Mouse (Mus musculus) T-helper 1 cell (primary cell): ENCODE measurements around the gene Fam117a.

Source experiments
- in situ Hi-C: fragments of 300-600 bp; cut with MboI, MseI; formaldehyde crosslinking; loops from one replicate; pipeline ENCODE4 v1.15.1; 2025; ENCODE audit warnings: high pct_unique_total_duplicates

Fam117a gene

DNA sequence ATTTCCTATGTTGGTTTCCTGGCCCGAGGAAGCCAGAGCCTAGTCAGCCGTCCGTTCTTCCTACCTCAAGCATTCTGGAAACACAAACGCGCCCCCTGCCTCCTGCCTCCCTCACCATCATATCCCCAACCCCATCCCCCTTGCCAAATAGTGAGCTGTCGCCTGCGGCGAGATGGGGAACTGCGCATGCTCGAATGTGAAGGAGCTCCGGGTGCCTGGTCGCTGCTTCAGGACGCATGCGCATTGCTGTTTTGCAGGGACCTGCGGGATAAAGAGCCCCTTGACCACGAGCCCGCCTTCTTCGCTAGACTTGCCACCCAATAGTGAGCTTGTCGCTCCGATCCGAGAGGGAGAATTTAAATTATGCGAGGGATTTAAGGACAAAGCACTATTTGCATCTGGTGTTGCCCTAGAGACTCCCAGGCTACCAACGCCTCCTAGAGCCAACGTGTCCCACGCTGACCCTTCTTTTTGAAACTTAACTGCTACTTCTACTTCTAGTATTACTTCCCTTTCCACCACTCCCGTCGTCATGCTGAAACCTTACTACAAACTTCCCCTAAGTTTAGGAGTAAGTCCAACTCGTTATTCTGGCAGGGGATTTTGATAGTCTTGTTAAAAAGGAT lies 77.8 kb downstream of the Fam117a start:
- in situ Hi-C loops = no loop called here

GRCm38 (mm10) chr11:95415931-95416330 lies 79.1 kb downstream of the Fam117a start:
- in situ Hi-C loops = no loop called here

GRCm38 (mm10) chr11:95417341-95417740 lies 80.5 kb downstream of the Fam117a start:
- in situ Hi-C loops = no loop called here

- in situ Hi-C loops = no loop called here
Observed at GRCm38 (mm10) chr11:95420880-95421435, 84.1 kb downstream of the Fam117a start.

- in situ Hi-C loops = no loop called here
Observed at GRCm38 (mm10) chr11:95423505-95423904, 86.7 kb downstream of the Fam117a start.

DNA sequence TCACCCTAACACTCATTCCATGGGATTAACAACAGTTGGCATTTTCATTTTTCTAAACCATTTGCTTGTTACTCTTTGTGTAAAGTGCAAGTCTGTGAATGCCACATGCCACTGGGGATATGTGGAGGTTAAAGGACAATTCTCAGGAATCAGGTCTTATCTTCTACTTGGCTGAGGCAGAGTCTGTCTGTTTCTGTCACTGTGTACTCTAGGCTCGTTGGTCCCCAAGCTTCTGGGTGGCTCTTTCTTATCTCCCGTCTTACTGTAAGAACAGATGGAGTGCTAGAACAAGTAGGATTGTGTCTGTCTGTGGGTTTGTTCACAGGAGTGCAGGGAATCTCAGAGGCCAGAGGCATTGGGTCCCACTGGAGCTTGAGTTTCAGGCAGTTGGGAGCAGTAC lies 94.5 kb downstream of the Fam117a start:
- in situ Hi-C loops = no loop called here
